Mouse (Mus musculus): ENCODE results near the gene Agtr1a. TPM values are rescaled to one million over a fixed set of nuclear protein-coding genes. Genes with fewer than 3 reads are reported as not detected.

Agtr1a gene
- polyA plus RNA-seq, 1 experiment from 2014 or later: 2.2 TPM

- no peaks in the 10 kb centered on the region for H3K27me3 ChIP-seq (replicated peaks; ENCODE audit: control insufficient read depth, insufficient read depth, low read length)
- H3K27ac ChIP-seq (ENCODE audit: low read depth): no peak overlapping the region
- H3K9me3 ChIP-seq (ENCODE audit: control insufficient read depth, low read length): no peaks in the 10 kb centered on the region
- H3K4me3 ChIP-seq (ENCODE audit: low read depth, low read length): no peak overlapping the region
- no peak overlapping the region for H3K9ac ChIP-seq (ENCODE audit: low read length)
- peak; percentile 36 for DNase-seq (ENCODE audit: low spot score)
- no peaks in the 10 kb centered on the region for H3K4me1 ChIP-seq (replicated peaks; ENCODE audit: control insufficient read depth, insufficient read depth, low read length)
- ATAC-seq (replicated peaks; ENCODE audit: low FRiP score, low TSS enrichment, low read depth): no peak
- no peak overlapping the region for H3K4me2 ChIP-seq (ENCODE audit: low read length)
- WGBS: 92% methylated on average over 6 of the region's 6 CpGs
- no peaks in the 10 kb centered on the region for H3K36me3 ChIP-seq (ENCODE audit: control insufficient read depth, insufficient read depth, low read length)
These were observed 18.8 kb downstream of the Agtr1a start for GRCm38 (mm10) chr13:30354991-30355580.

- no peak overlapping the region for H3K4me3 ChIP-seq (ENCODE audit: low read depth, low read length)
- ATAC-seq (replicated peaks; ENCODE audit: low FRiP score, low TSS enrichment, low read depth) (no peak), DNase-seq (ENCODE audit: low spot score) (peak; percentile 20)
- no peak overlapping the region for H3K9ac ChIP-seq (ENCODE audit: low read length)
- no peak overlapping the region for H3K4me2 ChIP-seq (ENCODE audit: low read length)
- no peaks in the 10 kb centered on the region for H3K36me3 ChIP-seq (ENCODE audit: control insufficient read depth, insufficient read depth, low read length)
- WGBS: 87% methylated on average over 2 of the region's 2 CpGs
- H3K27ac ChIP-seq (ENCODE audit: low read depth): no peak overlapping the region
- H3K4me1 ChIP-seq (replicated peaks; ENCODE audit: control insufficient read depth, insufficient read depth, low read length): no peaks in the 10 kb centered on the region
- no peaks in the 10 kb centered on the region for H3K27me3 ChIP-seq (replicated peaks; ENCODE audit: control insufficient read depth, insufficient read depth, low read length)
- no peaks in the 10 kb centered on the region for H3K9me3 ChIP-seq (ENCODE audit: control insufficient read depth, low read length)
These were observed 19.7 kb downstream of the Agtr1a start for GRCm38 (mm10) chr13:30355979-30356378.

- 61% methylated on average over 4 of the region's 4 CpGs for WGBS
- DNase-seq (ENCODE audit: low spot score): peak; percentile 27
These were observed 22.4 kb downstream of the Agtr1a start for GRCm38 (mm10) chr13:30358456-30359168.

GRCm38 (mm10) chr13:30359886-30360285 is 23.6 kb downstream of the Agtr1a start:
- Histone ChIP-seq H3K9me3 (ENCODE audit: control insufficient read depth, low read length) (no peaks in the 10 kb centered on the region), H3K4me3 (ENCODE audit: low read depth, low read length) (no peak overlapping the region), H3K9ac (ENCODE audit: low read length) (no peak overlapping the region), H3K36me3 (ENCODE audit: control insufficient read depth, insufficient read depth, low read length) (no peaks in the 10 kb centered on the region), H3K27me3 (replicated peaks; ENCODE audit: control insufficient read depth, insufficient read depth, low read length) (no peaks in the 10 kb centered on the region), H3K4me1 (replicated peaks; ENCODE audit: control insufficient read depth, insufficient read depth, low read length) (no peaks in the 10 kb centered on the region), H3K27ac (ENCODE audit: low read depth) (no peak overlapping the region), H3K4me2 (ENCODE audit: low read length) (no peak overlapping the region)
- 85% methylated on average over 2 of the region's 2 CpGs for WGBS
- ATAC-seq (replicated peaks; ENCODE audit: low FRiP score, low TSS enrichment, low read depth) (no peak), DNase-seq (ENCODE audit: low spot score) (peak; percentile 0)

More at GRCm38 (mm10) chr13:30358456-30359168, 22.4 kb downstream of the Agtr1a start:
- no peaks in the 10 kb centered on the region for H3K36me3 ChIP-seq (ENCODE audit: control insufficient read depth, insufficient read depth, low read length)
- ATAC-seq (replicated peaks; ENCODE audit: low FRiP score, low TSS enrichment, low read depth): no peak
- H3K27me3 ChIP-seq (replicated peaks; ENCODE audit: control insufficient read depth, insufficient read depth, low read length): no peaks in the 10 kb centered on the region
- H3K4me2 ChIP-seq (ENCODE audit: low read length): no peak overlapping the region
- H3K4me3 ChIP-seq (ENCODE audit: low read depth, low read length): no peak overlapping the region
- H3K27ac ChIP-seq (ENCODE audit: low read depth): no peak overlapping the region
- no peaks in the 10 kb centered on the region for H3K4me1 ChIP-seq (replicated peaks; ENCODE audit: control insufficient read depth, insufficient read depth, low read length)
- no peaks in the 10 kb centered on the region for H3K9me3 ChIP-seq (ENCODE audit: control insufficient read depth, low read length)
- H3K9ac ChIP-seq (ENCODE audit: low read length): no peak overlapping the region

- no peaks in the 10 kb centered on the region for H3K4me1 ChIP-seq (replicated peaks; ENCODE audit: control insufficient read depth, insufficient read depth, low read length)
- H3K4me3 ChIP-seq (ENCODE audit: low read depth, low read length): no peak overlapping the region
- no peaks in the 10 kb centered on the region for H3K9me3 ChIP-seq (ENCODE audit: control insufficient read depth, low read length)
- no peak overlapping the region for H3K27ac ChIP-seq (ENCODE audit: low read depth)
- no peaks in the 10 kb centered on the region for H3K36me3 ChIP-seq (ENCODE audit: control insufficient read depth, insufficient read depth, low read length)
- DNase-seq (ENCODE audit: low spot score) (peak; percentile 10), ATAC-seq (replicated peaks; ENCODE audit: low FRiP score, low TSS enrichment, low read depth) (no peak)
- 52% methylated on average over 5 of the region's 5 CpGs for WGBS
- H3K9ac ChIP-seq (ENCODE audit: low read length): no peak overlapping the region
- no peak overlapping the region for H3K4me2 ChIP-seq (ENCODE audit: low read length)
- H3K27me3 ChIP-seq (replicated peaks; ENCODE audit: control insufficient read depth, insufficient read depth, low read length): no peaks in the 10 kb centered on the region
These were observed 24.8 kb downstream of the Agtr1a start for GRCm38 (mm10) chr13:30361002-30361401.

- Histone ChIP-seq H3K4me1 (replicated peaks; ENCODE audit: control insufficient read depth, insufficient read depth, low read length) (no peaks in the 10 kb centered on the region), H3K9me3 (ENCODE audit: control insufficient read depth, low read length) (no peaks in the 10 kb centered on the region), H3K36me3 (ENCODE audit: control insufficient read depth, insufficient read depth, low read length) (no peaks in the 10 kb centered on the region), H3K9ac (ENCODE audit: low read length) (no peak overlapping the region), H3K4me2 (ENCODE audit: low read length) (no peak overlapping the region), H3K4me3 (ENCODE audit: low read depth, low read length) (no peak overlapping the region), H3K27ac (ENCODE audit: low read depth) (no peak overlapping the region), H3K27me3 (replicated peaks; ENCODE audit: control insufficient read depth, insufficient read depth, low read length) (no peaks in the 10 kb centered on the region)
- DNase-seq (ENCODE audit: low spot score) (peak; percentile 34), ATAC-seq (replicated peaks; ENCODE audit: low FRiP score, low TSS enrichment, low read depth) (no peak)
- WGBS: 93% methylated on average over 6 of the region's 6 CpGs
These were observed 25.8 kb downstream of the Agtr1a start for GRCm38 (mm10) chr13:30362048-30362447.

GRCm38 (mm10) chr13:30364097-30364625 is 27.9 kb downstream of the Agtr1a start:
- Histone ChIP-seq H3K4me1 (replicated peaks; ENCODE audit: control insufficient read depth, insufficient read depth, low read length) (peaks cover 3% of the 10 kb centered on the region; the same call in 1 of the 2 replicates), H3K4me2 (ENCODE audit: low read length) (no peak overlapping the region), H3K4me3 (ENCODE audit: low read depth, low read length) (no peak overlapping the region), H3K27ac (ENCODE audit: low read depth) (no peak overlapping the region), H3K36me3 (ENCODE audit: control insufficient read depth, insufficient read depth, low read length) (no peaks in the 10 kb centered on the region), H3K27me3 (replicated peaks; ENCODE audit: control insufficient read depth, insufficient read depth, low read length) (no peaks in the 10 kb centered on the region), H3K9ac (ENCODE audit: low read length) (no peak overlapping the region), H3K9me3 (ENCODE audit: control insufficient read depth, low read length) (no peaks in the 10 kb centered on the region)
- 70% methylated on average over 11 of the region's 11 CpGs for WGBS
- no peak for DNase-seq (ENCODE audit: low spot score)
- ATAC-seq (replicated peaks; ENCODE audit: low FRiP score, low TSS enrichment, low read depth): no peak

GRCm38 (mm10) chr13:30364780-30365179 is 28.5 kb downstream of the Agtr1a start:
- H3K9me3 ChIP-seq (ENCODE audit: control insufficient read depth, low read length): no peaks in the 10 kb centered on the region
- H3K4me3 ChIP-seq (ENCODE audit: low read depth, low read length): no peak overlapping the region
- H3K27ac ChIP-seq (ENCODE audit: low read depth): no peak overlapping the region
- H3K9ac ChIP-seq (ENCODE audit: low read length): no peak overlapping the region
- no peaks in the 10 kb centered on the region for H3K27me3 ChIP-seq (replicated peaks; ENCODE audit: control insufficient read depth, insufficient read depth, low read length)
- no peak overlapping the region for H3K4me2 ChIP-seq (ENCODE audit: low read length)
- 79% methylated on average over 9 of the region's 9 CpGs for WGBS
- DNase-seq (ENCODE audit: low spot score) (no peak), ATAC-seq (replicated peaks; ENCODE audit: low FRiP score, low TSS enrichment, low read depth) (no peak)
- H3K36me3 ChIP-seq (ENCODE audit: control insufficient read depth, insufficient read depth, low read length): no peaks in the 10 kb centered on the region
- peaks cover 3% of the 10 kb centered on the region; the same call in 1 of the 2 replicates for H3K4me1 ChIP-seq (replicated peaks; ENCODE audit: control insufficient read depth, insufficient read depth, low read length)

Data from intestine, embryonic 14.5 days (tissue).